Mouse (Mus musculus) adrenal gland, adult (tissue): Measurements from ENCODE around the gene Tnfrsf4.

Experiments
- DNase-seq, 2 experiments: peaks; one replicate each; pipeline ENCODE4 v3.0.0; 2022 to 2023; ENCODE audit warnings: low spot score in 1 of 2; ENCODE audit not compliant: inconsistent age in 2 of 2

Gene Tnfrsf4

DNA sequence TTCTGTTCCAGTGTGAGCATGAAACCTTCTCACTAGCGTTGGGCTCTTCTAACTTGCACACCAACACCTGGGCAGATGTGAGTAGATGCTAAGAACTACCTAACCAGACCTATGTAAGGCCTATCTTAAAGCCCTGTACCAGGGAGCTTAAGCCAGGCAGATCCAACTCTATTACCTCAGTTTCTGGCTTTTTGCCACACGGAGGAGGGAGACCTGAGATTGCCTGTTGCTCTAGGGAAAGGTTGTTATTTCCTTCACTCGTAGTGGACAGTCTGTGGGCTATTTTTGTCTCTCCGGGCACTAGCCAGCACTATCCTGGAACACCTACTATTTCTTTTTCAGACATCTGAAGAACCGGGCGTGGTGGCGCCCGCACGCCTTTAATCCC lies 50.9 kb downstream of the Tnfrsf4 start:
- DNase-seq, result no peak

DNA sequence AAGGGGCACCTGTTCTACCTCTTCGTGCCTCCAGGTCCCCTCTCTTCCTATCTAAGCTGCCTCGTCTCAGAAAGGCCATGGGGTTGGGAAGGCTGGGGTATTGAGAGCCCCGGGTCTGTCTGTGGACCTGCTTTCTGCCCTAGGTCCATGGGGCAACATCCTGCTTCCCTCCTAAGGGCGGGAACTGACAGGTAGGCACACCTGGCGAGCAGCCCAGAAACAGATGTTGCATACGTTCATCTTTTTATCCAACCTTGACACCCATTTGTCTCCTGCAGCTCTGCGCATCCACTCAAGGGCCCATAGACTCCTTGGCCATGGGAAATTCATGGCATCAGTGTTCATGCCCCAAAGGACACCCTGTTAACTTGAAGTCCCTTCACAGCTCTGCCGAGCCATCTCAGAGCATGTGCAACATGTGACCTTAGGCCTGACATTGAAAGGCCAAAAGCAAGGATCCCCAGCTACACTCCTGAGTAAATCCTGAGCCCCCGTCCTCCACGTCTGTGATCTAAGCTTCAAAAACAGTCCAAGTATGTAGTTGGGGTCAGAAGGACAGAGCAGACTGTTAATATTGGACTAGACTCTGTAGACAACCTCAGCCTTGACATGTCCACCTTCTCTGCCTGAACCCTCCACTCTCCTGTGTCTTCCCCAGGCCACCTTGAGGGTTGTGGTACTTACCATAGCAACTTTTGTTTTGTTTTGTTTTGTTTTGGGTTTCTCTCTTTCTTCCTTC lies 51.7 kb downstream of the Tnfrsf4 start:
- no peak for DNase-seq
